Mouse (Mus musculus): ENCODE results near the gene Gm26657. TPM values are rescaled to one million over a fixed set of nuclear protein-coding genes. Genes with fewer than 3 reads are reported as not detected.

The Gm26657 gene
- total and polyA plus RNA-seq, 2 experiments from 2014 or later: not detected

DNA sequence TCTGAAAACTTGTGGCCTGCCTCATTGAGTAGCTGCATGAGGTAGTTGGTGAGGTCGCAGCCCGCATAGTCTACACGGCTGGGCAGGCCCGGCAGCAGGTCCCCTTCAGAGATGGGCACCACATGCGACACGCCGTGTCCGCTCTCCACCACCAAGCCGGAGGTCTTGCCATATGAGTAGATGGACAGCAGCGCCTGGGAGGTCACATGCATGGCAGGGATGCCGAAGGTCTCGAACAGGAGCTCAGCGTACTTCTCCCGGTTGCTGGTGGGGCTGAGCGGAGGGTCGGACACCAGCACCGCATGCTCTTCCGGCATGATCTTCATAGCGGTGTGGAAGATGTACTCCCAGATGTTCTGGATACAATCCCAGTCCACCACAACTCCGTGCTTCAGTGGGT lies 741 bp downstream of the Gm26657 start:
- WGBS: 97% methylated on average over 20 of the region's 20 CpGs
- H3K4me3 ChIP-seq (ENCODE audit: low read depth, low read length): no peak overlapping the region
- H3K4me2 ChIP-seq (ENCODE audit: low read depth): no peak overlapping the region
- no peaks in the 10 kb centered on the region for H3K27me3 ChIP-seq (ENCODE audit: insufficient read depth, low read length)
- no peak overlapping the region for H3K9ac ChIP-seq
- no peak for TF ChIP-seq CTCF (IDR thresholded peaks at IDR 0.05; ENCODE audit: low read depth)
- ATAC-seq: no peak
- H3K36me3 ChIP-seq (ENCODE audit: insufficient read depth): peaks cover 11% of the 10 kb centered on the region; the same call in 1 of the 2 replicates
- no peak overlapping the region for H3K27ac ChIP-seq (ENCODE audit: low read depth, low read length)
- DNase-seq: no peak
- H3K9me3 ChIP-seq (ENCODE audit: low read length): no peaks in the 10 kb centered on the region
- no peaks in the 10 kb centered on the region for H3K4me1 ChIP-seq (ENCODE audit: insufficient read depth)

DNA sequence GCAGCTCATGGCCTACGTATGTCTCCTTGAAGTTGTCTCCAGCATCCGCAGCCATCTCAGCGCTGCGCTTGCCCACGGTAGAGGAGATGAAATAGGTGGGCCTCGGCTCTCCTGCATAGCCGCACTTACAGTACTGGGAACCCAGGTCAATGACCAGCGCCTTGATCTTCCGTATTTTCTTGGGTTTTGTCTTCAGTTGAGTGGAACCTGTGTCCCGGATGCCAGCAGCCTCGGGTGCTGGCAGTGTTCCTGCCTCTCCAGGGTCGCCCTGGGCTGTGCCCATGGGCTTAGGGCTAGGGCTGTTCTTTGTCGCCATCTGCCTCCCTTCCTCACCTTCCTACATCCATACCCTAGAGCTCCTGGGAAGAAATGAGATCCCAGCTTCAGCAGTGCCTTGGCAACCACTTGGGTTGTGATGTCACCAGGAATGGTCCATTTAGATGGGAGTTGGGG lies 1.2 kb downstream of the Gm26657 start, which contains the start of gene Actl7b:
TSS of gene Actl7b (minus strand) at position 403 of the 453 bp plus-strand sequence.
- ATAC-seq: no peak
- 94% methylated on average over 13 of the region's 13 CpGs for WGBS
- no peak for TF ChIP-seq CTCF (IDR thresholded peaks at IDR 0.05; ENCODE audit: low read depth)
- Histone ChIP-seq H3K36me3 (ENCODE audit: insufficient read depth) (peaks cover 11% of the 10 kb centered on the region; the same call in 1 of the 2 replicates), H3K4me3 (ENCODE audit: low read depth, low read length) (no peak within 1 kb of the TSS), H3K4me1 (ENCODE audit: insufficient read depth) (no peaks in the 10 kb centered on the region), H3K9ac (no peak within 1 kb of the TSS), H3K4me2 (ENCODE audit: low read depth) (no peak within 1 kb of the TSS), H3K27me3 (ENCODE audit: insufficient read depth, low read length) (no peaks in the 10 kb centered on the region), H3K27ac (ENCODE audit: low read depth, low read length) (no peak within 1 kb of the TSS), H3K9me3 (ENCODE audit: low read length) (no peaks in the 10 kb centered on the region)
- DNase-seq: no peak

- WGBS: 96% methylated on average over 4 of the region's 4 CpGs
- no peak for DNase-seq
- no peak for TF ChIP-seq CTCF (IDR thresholded peaks at IDR 0.05; ENCODE audit: low read depth)
- Histone ChIP-seq H3K27me3 (ENCODE audit: insufficient read depth, low read length) (no peaks in the 10 kb centered on the region), H3K4me1 (ENCODE audit: insufficient read depth) (no peaks in the 10 kb centered on the region), H3K27ac (ENCODE audit: low read depth, low read length) (no peak overlapping the region), H3K9me3 (ENCODE audit: low read length) (no peaks in the 10 kb centered on the region), H3K4me3 (ENCODE audit: low read depth, low read length) (no peak overlapping the region), H3K36me3 (ENCODE audit: insufficient read depth) (peaks cover 11% of the 10 kb centered on the region), H3K9ac (no peak overlapping the region), H3K4me2 (ENCODE audit: low read depth) (no peak overlapping the region)
- no peak for ATAC-seq
Observed at GRCm38 (mm10) chr4:56742698-56743097, 2.8 kb downstream of the Gm26657 start.

DNA sequence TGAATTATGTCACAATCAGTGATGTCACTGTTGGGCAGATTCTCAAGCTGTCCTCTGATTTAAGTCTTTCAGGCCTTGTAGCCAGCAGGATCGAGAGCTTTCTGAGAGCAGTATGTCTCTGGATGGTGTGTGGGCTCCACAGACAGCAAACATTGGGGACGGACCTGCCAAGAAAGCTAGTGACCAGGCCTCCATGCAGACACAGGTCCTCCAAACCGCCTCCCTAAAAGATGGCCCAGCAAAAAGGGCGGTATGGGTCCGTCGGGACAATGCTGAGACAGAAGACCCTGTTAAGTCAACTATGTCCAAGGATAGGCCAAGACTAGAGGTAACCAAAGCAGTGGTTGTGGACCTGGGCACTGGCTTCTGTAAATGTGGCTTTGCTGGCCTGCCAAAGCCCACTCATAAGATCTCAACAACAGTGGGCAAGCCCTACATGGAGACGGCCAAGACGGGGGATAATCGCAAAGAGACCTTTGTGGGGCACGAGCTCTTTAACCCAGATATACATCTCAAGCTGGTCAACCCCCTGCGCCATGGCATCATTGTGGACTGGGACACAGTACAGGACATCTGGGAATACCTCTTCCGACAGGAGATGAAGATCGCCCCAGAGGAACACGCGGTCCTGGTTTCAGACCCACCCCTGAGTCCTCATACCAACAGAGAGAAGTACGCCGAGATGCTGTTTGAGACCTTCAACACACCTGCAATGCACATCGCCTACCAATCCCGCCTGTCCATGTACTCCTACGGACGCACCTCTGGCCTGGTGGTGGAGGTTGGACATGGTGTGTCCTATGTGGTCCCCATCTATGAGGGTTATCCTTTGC lies 3.7 kb downstream of the Gm26657 start, which contains the start of gene Actl7a:
TSS of gene Actl7a (plus strand) at position 51 of the 833 bp plus-strand sequence.
- TF ChIP-seq CTCF (IDR thresholded peaks at IDR 0.05; ENCODE audit: low read depth): no peak
- H3K9me3 ChIP-seq (ENCODE audit: low read length): no peaks in the 10 kb centered on the region
- no peak within 1 kb of the TSS for H3K4me3 ChIP-seq (ENCODE audit: low read depth, low read length)
- H3K4me1 ChIP-seq (ENCODE audit: insufficient read depth): no peaks in the 10 kb centered on the region
- no peak for ATAC-seq
- 98% methylated on average over 21 of the region's 21 CpGs for WGBS
- DNase-seq: no peak
- H3K4me2 ChIP-seq (ENCODE audit: low read depth): no peak within 1 kb of the TSS
- H3K27me3 ChIP-seq (ENCODE audit: insufficient read depth, low read length): no peaks in the 10 kb centered on the region
- peaks cover 13% of the 10 kb centered on the region for H3K36me3 ChIP-seq (ENCODE audit: insufficient read depth)
- H3K27ac ChIP-seq (ENCODE audit: low read depth, low read length): no peak within 1 kb of the TSS
- no peak within 1 kb of the TSS for H3K9ac ChIP-seq

- H3K27me3 ChIP-seq (ENCODE audit: insufficient read depth, low read length): no peaks in the 10 kb centered on the region
- no peaks in the 10 kb centered on the region for H3K4me1 ChIP-seq (ENCODE audit: insufficient read depth)
- WGBS: 95% methylated on average over 2 of the region's 2 CpGs
- H3K4me3 ChIP-seq (ENCODE audit: low read depth, low read length): no peak overlapping the region
- ATAC-seq (no peak), DNase-seq (no peak)
- no peaks in the 10 kb centered on the region for H3K9me3 ChIP-seq (ENCODE audit: low read length)
- H3K4me2 ChIP-seq (ENCODE audit: low read depth): no peak overlapping the region
- TF ChIP-seq CTCF (IDR thresholded peaks at IDR 0.05; ENCODE audit: low read depth): no peak
- no peak overlapping the region for H3K27ac ChIP-seq (ENCODE audit: low read depth, low read length)
- peaks cover 36% of the 10 kb centered on the region for H3K36me3 ChIP-seq (ENCODE audit: insufficient read depth)
- H3K9ac ChIP-seq: no peak overlapping the region
Observed at GRCm38 (mm10) chr4:56746345-56746744, 6.5 kb downstream of the Gm26657 start.

- no peak for TF ChIP-seq CTCF (IDR thresholded peaks at IDR 0.05; ENCODE audit: low read depth)
- H3K27ac ChIP-seq (ENCODE audit: low read depth, low read length): no peak overlapping the region
- no peak overlapping the region for H3K9ac ChIP-seq
- ATAC-seq (no peak), DNase-seq (no peak)
- no peaks in the 10 kb centered on the region for H3K9me3 ChIP-seq (ENCODE audit: low read length)
- H3K4me3 ChIP-seq (ENCODE audit: low read depth, low read length): no peak overlapping the region
- H3K27me3 ChIP-seq (ENCODE audit: insufficient read depth, low read length): no peaks in the 10 kb centered on the region
- peaks cover 45% of the 10 kb centered on the region for H3K36me3 ChIP-seq (ENCODE audit: insufficient read depth)
- H3K4me1 ChIP-seq (ENCODE audit: insufficient read depth): no peaks in the 10 kb centered on the region
- H3K4me2 ChIP-seq (ENCODE audit: low read depth): no peak overlapping the region
- WGBS: 97% methylated on average over 9 of the region's 9 CpGs
Observed at GRCm38 (mm10) chr4:56747456-56747855, 7.6 kb downstream of the Gm26657 start.

DNA sequence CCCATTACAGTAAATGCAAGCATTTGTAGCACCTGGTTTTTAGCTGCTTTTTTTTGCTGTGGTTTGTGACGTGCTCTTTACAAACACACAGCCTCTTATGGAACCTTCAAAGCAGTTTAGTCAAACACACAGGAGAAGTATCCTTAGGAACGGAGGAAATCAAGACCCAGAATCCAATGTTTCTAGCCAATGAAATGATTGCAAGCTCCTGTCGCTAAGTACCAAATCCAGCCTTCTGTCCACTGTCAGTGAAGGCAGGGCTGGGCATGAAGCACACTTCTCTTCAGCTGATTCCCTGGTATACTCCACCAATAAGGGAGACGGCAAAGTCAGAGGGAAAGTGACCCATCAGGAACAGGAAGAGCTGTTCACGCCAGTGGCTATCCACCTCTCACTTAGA lies 16.2 kb downstream of the Gm26657 start:
- no peak for DNase-seq
- H3K4me1 ChIP-seq (ENCODE audit: insufficient read depth): no peaks in the 10 kb centered on the region
- no peaks in the 10 kb centered on the region for H3K9me3 ChIP-seq (ENCODE audit: low read length)
- H3K4me3 ChIP-seq (ENCODE audit: low read depth, low read length): no peak overlapping the region
- 88% methylated on average over 5 of the region's 5 CpGs for WGBS
- H3K36me3 ChIP-seq (ENCODE audit: insufficient read depth): peaks cover 90% of the 10 kb centered on the region
- no peak for ATAC-seq
- no peak overlapping the region for H3K9ac ChIP-seq
- H3K27ac ChIP-seq (ENCODE audit: low read depth, low read length): no peak overlapping the region
- no peak for TF ChIP-seq CTCF (IDR thresholded peaks at IDR 0.05; ENCODE audit: low read depth)
- H3K4me2 ChIP-seq (ENCODE audit: low read depth): no peak overlapping the region
- H3K27me3 ChIP-seq (ENCODE audit: insufficient read depth, low read length): no peaks in the 10 kb centered on the region
